Mouse (Mus musculus) heart, postnatal 0 days (tissue): ENCODE results near the gene Abcf1. TPM values are rescaled to one million over a fixed set of nuclear protein-coding genes. Genes with fewer than 3 reads are reported as not detected.

Experiments
- ATAC-seq: fragments of 200-750 bp; cut with Nextera tagmentation; 2 replicates; pipeline ENCODE4 v1.8.0; 2017; ENCODE audit warnings: low read depth, moderate number of reproducible peaks, moderate library complexity; ENCODE audit not compliant: insufficient read depth
- DNase-seq: peaks from one replicate; pipeline ENCODE4 v3.0.0-alpha.2; 2016; ENCODE audit warnings: low spot score
- H3K27ac ChIP-seq: fragments of 300-500 bp; sonication (generic); 2 replicates; pipeline ENCODE4 v1.5.1; 2014; ENCODE audit warnings: low read depth, mild to moderate bottlenecking
- H3K27me3 ChIP-seq: fragments of 300-500 bp; sonication (generic); 2 replicates; pipeline ENCODE4 v1.6.1; 2014; ENCODE audit warnings: low read length, mixed read lengths; ENCODE audit not compliant: control insufficient read depth, insufficient read depth
- H3K36me3 ChIP-seq: fragments of 300-500 bp; sonication (generic); replicated peaks from 2 replicates; pipeline ENCODE4 v1.6.1; 2014; ENCODE audit warnings: low read length, mixed read lengths; ENCODE audit not compliant: control insufficient read depth, insufficient read depth
- H3K4me1 ChIP-seq: fragments of 300-500 bp; sonication (generic); 2 replicates; pipeline ENCODE4 v1.6.1; 2014; ENCODE audit warnings: antibody characterized with exemption; ENCODE audit not compliant: control insufficient read depth, insufficient read depth
- H3K4me2 ChIP-seq: fragments of 300-500 bp; sonication (generic); 2 replicates; pipeline ENCODE4 v1.6.1; 2014; ENCODE audit warnings: low read depth, mild to moderate bottlenecking, low read length, moderate library complexity
- H3K4me3 ChIP-seq: fragments of 300-500 bp; sonication (generic); 2 replicates; pipeline ENCODE4 v1.5.1; 2014; ENCODE audit warnings: low read depth, low read length
- H3K9ac ChIP-seq: fragments of 300-500 bp; sonication (generic); replicated peaks from 2 replicates; pipeline ENCODE4 v1.6.1; 2014; ENCODE audit warnings: low read depth, low read length, mixed read lengths
- H3K9me3 ChIP-seq: fragments of 300-500 bp; sonication (generic); replicated peaks from 2 replicates; pipeline ENCODE4 v1.6.1; 2016; ENCODE audit warnings: low read length; ENCODE audit not compliant: control insufficient read depth
- CTCF ChIP-seq: IDR thresholded peaks from 2 replicates; pipeline ENCODE4 v1.5.1; 2016; ENCODE audit warnings: antibody characterized with exemption, control low read depth, low read depth
- EP300 ChIP-seq: IDR thresholded peaks from 2 replicates; pipeline ENCODE4 v1.6.1; 2016; ENCODE audit warnings: antibody characterized with exemption, low read depth
- WGBS: fragments of 180-500 bp; shearing (Covaris S2); extraction: QIAGEN DNeasy Blood & Tissue Kit; methylation state at CpG from one replicate; pipeline ENCODE4 v1.1.7; 2014; 5-methylcytosine and 5-hydroxymethylcytosine counted together
- polyA plus RNA-seq: library from polyadenylated mRNA; unstranded; fragments of >200 nt; fragmentation: Nextera tagmentation; extraction: Ambion mirVana; gene quantifications from 2 replicates; pipeline ENCODE4 v1.2.1, GENCODE M21; 2015
- total RNA-seq: library from RNA; depleted of rRNA; stranded (reverse); fragments of >200 nt; gene quantifications from 2 replicates; pipeline ENCODE4 v1.2.3, GENCODE M21; 2014; ENCODE audit warnings: low replicate concordance

Gene Abcf1
- total and polyA plus RNA-seq, 2 experiments from 2014 or later: 47.0 to 74.5 TPM

DNA sequence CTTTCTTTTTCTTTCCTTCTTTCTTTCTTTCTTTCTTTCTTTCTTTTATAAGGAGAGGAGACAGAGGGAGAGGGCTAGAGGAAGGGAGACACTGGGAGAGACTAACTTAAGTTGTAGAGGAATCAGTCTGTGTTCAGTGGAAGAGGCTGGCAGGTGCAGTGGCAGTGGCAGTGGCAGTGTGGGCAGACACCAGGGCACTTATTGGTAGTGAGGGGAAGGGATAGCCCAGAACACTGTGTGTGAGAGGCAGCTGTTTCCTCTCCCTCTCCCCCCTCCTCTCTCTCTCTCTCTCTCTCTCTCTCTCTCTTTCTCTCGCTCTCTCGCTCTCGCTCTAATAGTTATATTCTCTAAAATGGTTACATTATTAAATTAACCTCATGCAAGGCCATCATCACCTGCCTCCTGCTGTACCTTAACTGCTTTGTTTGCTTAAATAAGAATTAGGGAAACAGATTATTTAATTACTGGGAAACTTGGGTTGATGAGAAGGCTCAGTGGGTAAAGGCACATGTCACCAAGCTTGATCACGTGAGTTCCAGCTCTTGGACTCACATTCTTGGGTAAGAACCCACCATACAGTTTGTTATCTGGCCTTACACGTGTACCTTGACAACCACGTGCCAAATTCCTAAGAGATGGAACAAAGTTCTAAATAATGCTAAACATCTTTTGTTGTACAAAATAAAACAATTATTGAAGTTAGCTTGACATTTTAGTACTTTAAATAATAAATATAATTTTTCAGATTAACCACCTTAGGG is 29.2 kb upstream of the Abcf1 start:
- Histone ChIP-seq H3K9ac (no peak overlapping the region), H3K9me3 (no peaks in the 10 kb centered on the region), H3K36me3 (no peaks in the 10 kb centered on the region), H3K4me2 (no peak overlapping the region), H3K27me3 (no peaks in the 10 kb centered on the region), H3K4me1 (peaks cover 12% of the 10 kb centered on the region), H3K4me3 (no peak overlapping the region), H3K27ac (no peak overlapping the region)
- TF ChIP-seq CTCF (no peak), EP300 (no peak)
- ATAC-seq (no peak), DNase-seq (no peak)
- WGBS: 60% methylated on average over 6 of the region's 6 CpGs

GRCm38 (mm10) chr17:35997713-35998510 is 28.4 kb upstream of the Abcf1 start:
- H3K4me3 ChIP-seq: no peak overlapping the region
- peaks cover 12% of the 10 kb centered on the region for H3K4me1 ChIP-seq
- H3K27me3 ChIP-seq: no peaks in the 10 kb centered on the region
- ATAC-seq (no peak), DNase-seq (no peak)
- H3K36me3 ChIP-seq: no peaks in the 10 kb centered on the region
- H3K9ac ChIP-seq: no peak overlapping the region
- TF ChIP-seq CTCF: no peak
- no peak for TF ChIP-seq EP300
- H3K4me2 ChIP-seq: no peak overlapping the region
- no peaks in the 10 kb centered on the region for H3K9me3 ChIP-seq
- no peak overlapping the region for H3K27ac ChIP-seq
- WGBS: 58% methylated on average over 12 of the region's 12 CpGs

DNA sequence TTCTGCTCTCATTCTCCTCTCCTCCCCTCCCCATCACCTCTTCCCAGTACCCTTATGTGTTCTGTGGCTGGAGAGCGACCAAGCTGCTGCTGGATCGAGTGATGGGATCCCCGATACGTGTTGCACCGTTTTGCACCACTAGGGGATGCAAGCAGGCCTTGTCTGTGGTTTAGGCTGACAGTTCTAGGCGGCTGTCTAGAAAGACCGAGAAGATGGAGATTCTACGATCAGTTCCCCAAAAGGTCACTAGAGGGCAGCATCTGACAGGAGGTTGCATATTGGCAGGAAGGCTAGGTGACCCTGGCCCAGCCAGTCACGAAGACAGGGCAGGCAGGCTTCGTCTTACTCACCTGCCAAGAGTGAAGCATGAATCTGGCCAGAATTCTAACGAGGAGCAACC is 27.4 kb upstream of the Abcf1 start:
- no peaks in the 10 kb centered on the region for H3K36me3 ChIP-seq
- H3K4me2 ChIP-seq: no peak overlapping the region
- H3K4me1 ChIP-seq: peaks cover 12% of the 10 kb centered on the region
- H3K4me3 ChIP-seq: no peak overlapping the region
- peak; percentile 42 for ATAC-seq
- TF ChIP-seq CTCF: peak; percentile 99
- no peak for TF ChIP-seq EP300
- no peaks in the 10 kb centered on the region for H3K27me3 ChIP-seq
- WGBS: 1% methylated on average over 11 of the region's 11 CpGs
- no peak overlapping the region for H3K9ac ChIP-seq
- no peaks in the 10 kb centered on the region for H3K9me3 ChIP-seq
- peak; percentile 89 for DNase-seq
- H3K27ac ChIP-seq: no peak overlapping the region

DNA sequence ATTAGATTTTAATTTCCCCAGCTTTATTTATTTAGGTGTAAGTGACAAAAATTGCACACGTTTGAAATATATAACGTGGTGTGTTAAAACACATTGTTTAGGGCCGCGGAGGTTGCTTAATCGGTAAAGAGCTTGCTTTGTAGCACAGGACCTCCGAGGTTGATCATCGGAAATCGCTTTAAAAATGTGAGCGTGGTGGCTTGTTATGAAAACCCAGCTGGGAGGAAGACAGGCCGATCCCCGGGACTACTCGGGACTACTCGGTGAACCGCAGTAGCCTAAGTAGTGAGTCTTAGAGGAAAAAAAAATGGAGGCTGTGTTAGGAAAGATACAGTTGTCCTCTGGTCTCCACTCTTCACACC is 25.3 kb upstream of the Abcf1 start:
- H3K27me3 ChIP-seq: no peaks in the 10 kb centered on the region
- DNase-seq (no peak), ATAC-seq (no peak)
- peak overlapping the region; percentile 64 for H3K4me3 ChIP-seq
- peaks cover 12% of the 10 kb centered on the region for H3K4me1 ChIP-seq
- no peak for TF ChIP-seq CTCF
- no peak for TF ChIP-seq EP300
- H3K9ac ChIP-seq: peak overlapping the region; percentile 62
- 6% methylated on average over 14 of the region's 14 CpGs for WGBS
- peak overlapping the region; percentile 73 for H3K27ac ChIP-seq
- H3K9me3 ChIP-seq: no peaks in the 10 kb centered on the region
- H3K36me3 ChIP-seq: no peaks in the 10 kb centered on the region
- peak overlapping the region; percentile 76 for H3K4me2 ChIP-seq

DNA sequence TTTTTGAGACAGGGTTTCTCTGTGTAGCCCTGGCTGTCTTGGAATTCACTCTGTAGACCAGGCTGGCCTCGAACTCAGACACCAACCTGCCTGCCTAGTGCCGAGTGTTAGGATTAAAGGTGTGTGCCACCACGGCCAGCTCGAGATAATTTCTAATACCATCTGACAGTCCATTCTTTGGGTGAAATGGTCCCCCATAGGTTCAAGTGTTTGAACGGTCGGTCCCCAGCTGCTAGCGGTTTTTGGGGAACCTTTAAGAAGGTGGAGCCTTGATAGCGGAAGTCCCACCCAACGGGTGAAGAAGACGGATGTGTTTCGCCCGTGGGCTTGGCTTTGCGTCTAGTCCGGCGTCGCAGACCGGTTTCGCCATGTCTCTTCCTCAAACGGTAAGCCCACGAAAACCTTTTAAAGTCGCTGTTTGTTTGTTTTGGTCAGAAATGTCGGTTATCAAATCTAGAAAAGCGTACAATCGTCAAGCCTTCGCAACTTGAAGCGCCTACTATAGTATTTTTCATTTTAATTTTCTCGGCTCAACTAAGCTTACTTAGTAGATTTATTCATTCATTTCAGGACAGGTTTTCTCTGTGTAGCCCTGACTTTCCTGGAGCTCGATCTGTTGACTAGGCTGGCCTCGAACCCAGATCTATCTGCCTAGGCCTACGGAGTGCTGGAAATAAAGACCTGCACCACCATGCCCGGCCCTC is 24.8 kb upstream of the Abcf1 start:
- no peaks in the 10 kb centered on the region for H3K27me3 ChIP-seq
- peak; percentile 75 for DNase-seq
- H3K36me3 ChIP-seq: 0 out of 2 replicates have a peak, but pooled peaks cover under 1% of the 10 kb centered on the region
- peak overlapping the region; percentile 64 for H3K4me3 ChIP-seq
- H3K9me3 ChIP-seq: no peaks in the 10 kb centered on the region
- H3K4me1 ChIP-seq: peaks cover 12% of the 10 kb centered on the region
- ATAC-seq: peak; percentile 60
- H3K4me2 ChIP-seq: peak overlapping the region; percentile 76
- peak overlapping the region; percentile 62 for H3K9ac ChIP-seq
- peak overlapping the region; percentile 73 for H3K27ac ChIP-seq
- TF ChIP-seq CTCF (no peak), EP300 (no peak)
- 2% methylated on average over 31 of the region's 31 CpGs for WGBS
